Mouse (Mus musculus) heart, postnatal 0 days (tissue): ENCODE data around the gene Ppp2r5a. TPM values are rescaled to one million over a fixed set of nuclear protein-coding genes. Genes with fewer than 3 reads are reported as not detected.

Experiments
- ATAC-seq: fragments of 200-750 bp; cut with Nextera tagmentation; 2 replicates; pipeline ENCODE4 v1.8.0; 2017; ENCODE audit warnings: low read depth, moderate number of reproducible peaks, moderate library complexity; ENCODE audit not compliant: insufficient read depth
- DNase-seq: peaks from one replicate; pipeline ENCODE4 v3.0.0-alpha.2; 2016; ENCODE audit warnings: low spot score
- H3K27ac ChIP-seq: fragments of 300-500 bp; sonication (generic); 2 replicates; pipeline ENCODE4 v1.5.1; 2014; ENCODE audit warnings: low read depth, mild to moderate bottlenecking
- H3K27me3 ChIP-seq: fragments of 300-500 bp; sonication (generic); 2 replicates; pipeline ENCODE4 v1.6.1; 2014; ENCODE audit warnings: low read length, mixed read lengths; ENCODE audit not compliant: control insufficient read depth, insufficient read depth
- H3K36me3 ChIP-seq: fragments of 300-500 bp; sonication (generic); replicated peaks from 2 replicates; pipeline ENCODE4 v1.6.1; 2014; ENCODE audit warnings: low read length, mixed read lengths; ENCODE audit not compliant: control insufficient read depth, insufficient read depth
- H3K4me1 ChIP-seq: fragments of 300-500 bp; sonication (generic); 2 replicates; pipeline ENCODE4 v1.6.1; 2014; ENCODE audit warnings: antibody characterized with exemption; ENCODE audit not compliant: control insufficient read depth, insufficient read depth
- H3K4me2 ChIP-seq: fragments of 300-500 bp; sonication (generic); 2 replicates; pipeline ENCODE4 v1.6.1; 2014; ENCODE audit warnings: low read depth, mild to moderate bottlenecking, low read length, moderate library complexity
- H3K4me3 ChIP-seq: fragments of 300-500 bp; sonication (generic); 2 replicates; pipeline ENCODE4 v1.5.1; 2014; ENCODE audit warnings: low read depth, low read length
- H3K9ac ChIP-seq: fragments of 300-500 bp; sonication (generic); replicated peaks from 2 replicates; pipeline ENCODE4 v1.6.1; 2014; ENCODE audit warnings: low read depth, low read length, mixed read lengths
- H3K9me3 ChIP-seq: fragments of 300-500 bp; sonication (generic); replicated peaks from 2 replicates; pipeline ENCODE4 v1.6.1; 2016; ENCODE audit warnings: low read length; ENCODE audit not compliant: control insufficient read depth
- CTCF ChIP-seq: IDR thresholded peaks from 2 replicates; pipeline ENCODE4 v1.5.1; 2016; ENCODE audit warnings: antibody characterized with exemption, control low read depth, low read depth
- EP300 ChIP-seq: IDR thresholded peaks from 2 replicates; pipeline ENCODE4 v1.6.1; 2016; ENCODE audit warnings: antibody characterized with exemption, low read depth
- WGBS: fragments of 180-500 bp; shearing (Covaris S2); extraction: QIAGEN DNeasy Blood & Tissue Kit; methylation state at CpG from one replicate; pipeline ENCODE4 v1.1.7; 2014; 5-methylcytosine and 5-hydroxymethylcytosine counted together
- polyA plus RNA-seq: library from polyadenylated mRNA; unstranded; fragments of >200 nt; fragmentation: Nextera tagmentation; extraction: Ambion mirVana; gene quantifications from 2 replicates; pipeline ENCODE4 v1.2.1, GENCODE M21; 2015
- total RNA-seq: library from RNA; depleted of rRNA; stranded (reverse); fragments of >200 nt; gene quantifications from 2 replicates; pipeline ENCODE4 v1.2.3, GENCODE M21; 2014; ENCODE audit warnings: low replicate concordance

Gene Ppp2r5a
- total and polyA plus RNA-seq, 2 experiments from 2014 or later: 31.4 to 109 TPM

GRCm38 (mm10) chr1:191422164-191422563 lies 19.1 kb upstream of the Ppp2r5a start:
- no peak for TF ChIP-seq EP300
- no peak for TF ChIP-seq CTCF
- 71% methylated on average over 4 of the region's 4 CpGs for whole genome bisulfite sequencing

GRCm38 (mm10) chr1:191421426-191421999 lies 18.4 kb upstream of the Ppp2r5a start:
- Histone ChIP-seq H3K36me3 (no peaks in the 10 kb centered on the region), H3K27me3 (no peaks in the 10 kb centered on the region), H3K4me1 (peaks cover 22% of the 10 kb centered on the region), H3K27ac (peak overlapping the region; percentile 98), H3K9me3 (no peaks in the 10 kb centered on the region), H3K4me2 (peak overlapping the region; percentile 29; the same call in 1 of the 2 replicates), H3K4me3 (no peak overlapping the region), H3K9ac (no peak overlapping the region)
- no peak for ATAC-seq
- 45% methylated on average over 1 of the region's 1 CpGs for WGBS
- no peak for TF ChIP-seq EP300
- TF ChIP-seq CTCF: no peak
- DNase-seq: no peak

More at GRCm38 (mm10) chr1:191422164-191422563, 19.1 kb upstream of the Ppp2r5a start:
- Histone ChIP-seq H3K4me2 (no peak overlapping the region), H3K9me3 (no peaks in the 10 kb centered on the region), H3K4me3 (no peak overlapping the region), H3K27me3 (no peaks in the 10 kb centered on the region), H3K36me3 (no peaks in the 10 kb centered on the region), H3K4me1 (peaks cover 22% of the 10 kb centered on the region), H3K9ac (no peak overlapping the region), H3K27ac (no peak overlapping the region)
- DNase-seq (no peak), ATAC-seq (no peak)

GRCm38 (mm10) chr1:191420930-191421404 lies 17.9 kb upstream of the Ppp2r5a start:
- peak overlapping the region; percentile 98 for H3K27ac ChIP-seq
- H3K36me3 ChIP-seq: no peaks in the 10 kb centered on the region
- peak overlapping the region; percentile 42 for H3K9ac ChIP-seq
- TF ChIP-seq CTCF (no peak), EP300 (no peak)
- DNase-seq (peak; percentile 76), ATAC-seq (peak; percentile 89)
- H3K27me3 ChIP-seq: no peaks in the 10 kb centered on the region
- no peak overlapping the region for H3K4me3 ChIP-seq
- no peaks in the 10 kb centered on the region for H3K9me3 ChIP-seq
- H3K4me1 ChIP-seq: peaks cover 22% of the 10 kb centered on the region
- 18% methylated on average over 6 of the region's 6 CpGs for WGBS
- peak overlapping the region; percentile 29; the same call in 1 of the 2 replicates for H3K4me2 ChIP-seq

- Histone ChIP-seq H3K9ac (peak overlapping the region; percentile 42), H3K4me1 (peaks cover 22% of the 10 kb centered on the region), H3K4me2 (peak overlapping the region; percentile 29; the same call in 1 of the 2 replicates), H3K36me3 (no peaks in the 10 kb centered on the region), H3K27me3 (no peaks in the 10 kb centered on the region), H3K9me3 (no peaks in the 10 kb centered on the region), H3K27ac (peak overlapping the region; percentile 98), H3K4me3 (no peak overlapping the region)
- WGBS: 19% methylated on average over 8 of the region's 8 CpGs
- TF ChIP-seq CTCF (no peak), EP300 (peak; percentile 74)
- DNase-seq (peak; percentile 83), ATAC-seq (peak; percentile 86)
Observed at GRCm38 (mm10) chr1:191419991-191420751, 17.1 kb upstream of the Ppp2r5a start.

GRCm38 (mm10) chr1:191419421-191419820 lies 16.3 kb upstream of the Ppp2r5a start:
- no peak overlapping the region for H3K4me2 ChIP-seq
- ATAC-seq (no peak), DNase-seq (no peak)
- peak overlapping the region; percentile 55 for H3K27ac ChIP-seq
- no peaks in the 10 kb centered on the region for H3K27me3 ChIP-seq
- no peak overlapping the region for H3K4me3 ChIP-seq
- H3K36me3 ChIP-seq: no peaks in the 10 kb centered on the region
- no peaks in the 10 kb centered on the region for H3K9me3 ChIP-seq
- TF ChIP-seq EP300 (no peak), CTCF (no peak)
- WGBS: 63% methylated on average over 6 of the region's 6 CpGs
- no peak overlapping the region for H3K9ac ChIP-seq
- H3K4me1 ChIP-seq: peaks cover 22% of the 10 kb centered on the region
